Mouse (Mus musculus) gastrocnemius, postnatal 4 days (tissue): ENCODE data around the gene Otub2. TPM values are rescaled to one million over a fixed set of nuclear protein-coding genes. Genes with fewer than 3 reads are reported as not detected.

Experiments
- DNase-seq, 2 experiments: peaks; one replicate each; pipeline ENCODE4 v3.0.0; 2021 to 2022; ENCODE audit warnings: low spot score in 2 of 2, mixed read lengths in 2 of 2
- long read RNA-seq, 2 experiments: library from polyadenylated mRNA; stranded (forward); transcript quantifications; one replicate each; pipeline ENCODE4 v2.0.0; 2021
- total RNA-seq, 2 experiments: library from RNA; stranded (reverse); gene quantifications; 2 replicates each; pipeline ENCODE4 v1.2.3; 2021

Otub2 gene
- total RNA-seq = 1 to 10 TPM; 3.7 to 4.1 TPM
- long read RNA-seq, experiment 1, transcript Otub2-201 (6 exons, 2,791 nt) = major isoform, 5 of 14 reads
- long read RNA-seq, experiment 1, partial matches to known transcripts = 4 of 14 reads
- long read RNA-seq, experiment 1, other reads (novel, unspliced or antisense) = 2 of 14 reads
- long read RNA-seq, experiment 2, transcript Otub2-201 (6 exons, 2,791 nt) = major isoform, 5 of 9 reads
- long read RNA-seq, experiment 2, partial matches to known transcripts = 1 of 9 reads
- long read RNA-seq, experiment 2, other reads (novel, unspliced or antisense) = 1 of 9 reads

- peak; percentile 89 to 95 for DNase-seq
Measured at GRCm38 (mm10) chr12:103388505-103389347, at the start of gene Otub2. Gene Otub2, plus strand, starts transcription at chr12:103388682.

GRCm38 (mm10) chr12:103341212-103341611, 47.3 kb upstream of the Otub2 start:
- DNase-seq = no peak

- DNase-seq = no peak
Measured at GRCm38 (mm10) chr12:103343456-103343855, 45.0 kb upstream of the Otub2 start.

- no peak for DNase-seq
Measured at GRCm38 (mm10) chr12:103344934-103345333, 43.5 kb upstream of the Otub2 start.

GRCm38 (mm10) chr12:103346945-103347344, 41.5 kb upstream of the Otub2 start:
- no peak for DNase-seq

GRCm38 (mm10) chr12:103347406-103347805, 41.1 kb upstream of the Otub2 start:
- no peak for DNase-seq

GRCm38 (mm10) chr12:103348506-103348905, 40.0 kb upstream of the Otub2 start:
- DNase-seq = peak; percentile 61 to 75

GRCm38 (mm10) chr12:103352735-103353134, 35.7 kb upstream of the Otub2 start:
- no peak for DNase-seq

- peak; percentile 29 to 62 for DNase-seq
Measured at GRCm38 (mm10) chr12:103353538-103353937, 34.9 kb upstream of the Otub2 start.

GRCm38 (mm10) chr12:103355746-103356414, 32.6 kb upstream of the Otub2 start, which contains the start of gene Asb2:
Gene Asb2, minus strand, starts transcription at chr12:103356001.
- no peak for DNase-seq

- no peak for DNase-seq
Measured at GRCm38 (mm10) chr12:103356415-103356748, 32.1 kb upstream of the Otub2 start.

- DNase-seq = no peak
Measured at GRCm38 (mm10) chr12:103358216-103358615, 30.3 kb upstream of the Otub2 start.

- peak in 1 of 2 experiments; percentile 62 for DNase-seq
Measured at GRCm38 (mm10) chr12:103358951-103359801, 29.3 kb upstream of the Otub2 start.

GRCm38 (mm10) chr12:103360812-103361211, 27.7 kb upstream of the Otub2 start:
- DNase-seq = no peak

GRCm38 (mm10) chr12:103361539-103362307, 26.8 kb upstream of the Otub2 start:
- DNase-seq = no peak

GRCm38 (mm10) chr12:103362336-103362735, 26.1 kb upstream of the Otub2 start:
- no peak for DNase-seq

- no peak for DNase-seq
Measured at GRCm38 (mm10) chr12:103367171-103367570, 21.3 kb upstream of the Otub2 start.

GRCm38 (mm10) chr12:103367620-103368325, 20.7 kb upstream of the Otub2 start:
- DNase-seq = peak; percentile 64 to 78

- no peak for DNase-seq
Measured at GRCm38 (mm10) chr12:103368326-103368669, 20.2 kb upstream of the Otub2 start.

GRCm38 (mm10) chr12:103368777-103369176, 19.7 kb upstream of the Otub2 start:
- DNase-seq = no peak
